Mouse (Mus musculus): ENCODE measurements at regions not wholly inside any gene's neighbourhood (a gene's known extent, or its start where the extent isn't known, plus 50 kb on each side); places are given as distances from the start of the nearest gene placed in this dataset.

DNA sequence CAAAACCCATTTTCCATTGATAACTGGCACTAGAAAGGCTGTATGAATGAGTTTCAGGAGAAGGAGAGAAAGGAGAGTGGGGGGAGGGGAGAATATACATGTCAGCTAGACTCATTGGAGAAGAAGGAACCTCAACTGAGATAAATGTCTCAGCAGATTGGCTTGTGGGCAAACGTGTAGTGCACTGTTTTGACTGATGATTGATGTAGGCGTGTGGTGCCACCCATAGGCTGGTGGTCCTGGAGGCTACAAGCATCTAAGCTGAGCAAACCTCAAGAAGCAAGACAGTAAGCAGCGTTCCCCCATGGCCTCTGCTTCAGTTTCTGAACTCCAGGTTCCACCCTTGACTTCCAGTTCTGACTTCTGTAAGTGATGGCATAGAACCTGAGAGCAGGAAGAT is 121.8 kb upstream of the Rbms1 start:
- no peak for DNase-seq (ENCODE audit: low spot score)

DNA sequence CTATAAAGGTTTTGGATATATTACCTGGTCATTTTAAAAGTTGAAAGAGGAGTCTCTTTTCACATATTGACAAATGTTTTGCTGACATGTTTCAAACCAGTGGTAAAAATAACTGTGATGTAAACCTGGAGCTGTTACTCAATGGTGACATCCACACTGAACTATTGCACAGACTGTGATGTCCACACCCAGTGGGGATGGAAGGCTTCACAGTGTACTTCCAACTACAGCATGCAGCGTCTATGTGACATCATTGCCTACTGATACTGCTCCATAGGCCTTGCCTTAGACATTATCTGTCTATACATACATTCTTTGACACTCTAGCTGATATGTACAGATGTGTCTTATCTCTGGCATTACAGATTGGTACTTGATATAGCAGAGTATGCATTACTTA is 120.1 kb upstream of the Rbms1 start:
- DNase-seq (ENCODE audit: low spot score) = no peak

DNA sequence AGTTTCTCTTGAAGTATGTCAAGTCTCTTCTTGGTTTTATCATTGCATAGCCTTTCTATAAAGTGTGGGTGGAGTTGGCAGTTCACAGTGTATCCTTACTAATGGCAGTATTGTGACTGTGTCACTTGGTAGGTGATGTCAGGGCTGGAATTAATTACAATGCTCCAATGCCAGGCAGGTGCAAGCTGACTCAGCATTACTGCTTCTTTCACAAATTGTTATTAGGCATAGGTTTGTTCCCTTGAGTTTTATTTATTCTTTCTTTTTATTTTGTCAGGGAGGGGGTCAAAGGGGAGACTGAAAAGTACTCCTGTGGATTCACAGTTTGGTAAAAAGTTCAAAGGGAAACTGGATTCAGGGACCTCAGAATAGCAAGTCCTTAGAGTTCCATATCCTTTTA is 119.6 kb upstream of the Rbms1 start:
- no peak for DNase-seq (ENCODE audit: low spot score)

DNA sequence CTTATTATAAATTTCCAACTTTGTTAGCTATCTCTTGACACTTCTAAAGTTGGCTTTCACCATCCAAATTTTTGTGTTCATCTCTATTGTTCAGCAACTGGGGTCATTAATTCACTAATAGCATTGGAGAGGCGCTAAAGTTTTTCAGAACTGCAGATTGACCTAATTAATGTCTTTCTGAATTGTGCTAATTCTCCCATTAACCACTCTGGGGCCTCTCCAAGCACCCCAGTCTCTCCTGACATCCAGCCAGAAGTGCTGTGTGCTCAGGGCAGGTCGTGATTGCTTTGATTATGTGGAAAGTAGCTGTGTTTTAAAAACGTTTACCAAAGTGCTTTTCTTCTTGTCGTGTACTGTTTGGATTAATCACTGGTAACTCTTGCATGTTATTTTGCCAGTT is 117.0 kb upstream of the Rbms1 start:
- DNase-seq (ENCODE audit: low spot score) = no peak

DNA sequence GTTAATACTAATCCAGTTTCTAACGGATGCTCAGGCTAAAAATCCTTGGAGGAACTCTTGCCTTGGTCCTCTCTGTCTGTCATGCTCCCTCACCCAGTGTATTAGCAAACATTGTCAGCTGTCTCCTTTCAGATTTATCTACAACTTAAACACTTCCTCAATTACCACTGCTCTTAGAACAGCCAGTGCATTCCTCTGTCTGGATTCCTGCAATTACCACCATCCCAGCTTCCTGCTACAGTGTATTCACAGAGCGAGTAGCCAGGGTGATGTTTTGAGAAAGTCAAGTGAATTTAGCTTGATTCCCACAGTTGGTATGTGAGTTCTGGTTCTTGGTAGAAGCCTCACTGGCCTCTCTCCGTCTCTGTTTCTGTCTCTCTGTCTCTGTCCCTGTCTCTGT is 108.0 kb upstream of the Rbms1 start:
- no peak for DNase-seq (ENCODE audit: low spot score)

DNA sequence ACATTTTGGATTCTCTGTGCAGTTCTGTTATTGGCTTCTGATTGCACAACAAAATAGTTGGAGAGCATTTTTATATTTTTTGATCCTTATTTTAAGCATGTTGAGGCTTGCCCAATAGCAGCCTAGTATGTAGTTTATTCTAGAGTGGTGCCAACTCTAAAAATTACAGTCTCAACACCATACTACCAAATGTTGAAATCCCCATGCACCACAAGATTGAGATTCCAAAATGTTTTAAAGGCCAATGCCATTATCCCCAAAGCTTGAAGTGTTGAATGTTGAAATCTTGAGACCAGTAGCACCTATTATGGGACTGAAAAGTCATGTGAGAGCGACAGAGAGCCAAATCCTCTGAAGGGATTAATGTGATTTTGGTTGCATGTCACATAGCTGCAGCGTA is 104.9 kb upstream of the Rbms1 start:
- no peak for DNase-seq (ENCODE audit: low spot score)

DNA sequence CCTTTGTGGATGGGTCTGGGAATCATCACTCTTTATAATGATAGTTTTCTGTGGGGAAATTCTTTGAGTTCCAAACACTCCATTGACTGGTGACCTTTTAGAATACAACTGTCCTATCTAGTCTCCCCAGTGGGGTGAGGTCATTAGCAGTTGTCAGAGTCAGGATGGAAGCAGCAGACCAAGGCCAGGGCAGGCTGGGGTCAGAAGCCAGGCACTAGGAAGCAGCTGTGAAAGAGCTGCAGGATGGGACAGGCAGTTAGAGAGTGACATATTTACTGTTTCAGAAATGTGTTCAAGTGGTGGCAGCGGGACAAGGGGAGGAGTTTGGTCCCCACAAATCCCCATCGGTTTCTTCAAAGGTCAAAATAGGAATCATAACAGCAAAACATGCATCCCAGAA is 99.1 kb upstream of the Rbms1 start:
- no peak for DNase-seq (ENCODE audit: low spot score)

DNA sequence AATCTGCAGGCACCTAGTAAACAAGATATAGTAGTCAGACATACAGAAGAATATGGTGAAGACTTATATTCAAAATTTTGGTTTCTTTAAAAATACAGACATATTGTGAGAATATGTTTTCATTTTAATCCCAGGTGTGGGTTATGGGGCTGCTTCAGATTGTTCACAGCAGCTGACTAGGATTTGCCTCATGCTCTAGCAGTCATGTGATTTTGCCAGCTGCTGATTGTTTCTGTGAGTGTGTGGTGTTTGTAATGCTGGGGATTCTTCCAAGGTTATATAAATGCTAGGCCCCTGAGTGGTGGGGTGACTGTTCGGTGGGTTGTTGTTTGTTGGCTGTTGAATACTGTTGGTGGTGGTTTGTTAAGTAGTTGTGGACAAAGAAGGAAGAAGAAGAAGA is 97.9 kb upstream of the Rbms1 start:
- DNase-seq (ENCODE audit: low spot score) = no peak

DNA sequence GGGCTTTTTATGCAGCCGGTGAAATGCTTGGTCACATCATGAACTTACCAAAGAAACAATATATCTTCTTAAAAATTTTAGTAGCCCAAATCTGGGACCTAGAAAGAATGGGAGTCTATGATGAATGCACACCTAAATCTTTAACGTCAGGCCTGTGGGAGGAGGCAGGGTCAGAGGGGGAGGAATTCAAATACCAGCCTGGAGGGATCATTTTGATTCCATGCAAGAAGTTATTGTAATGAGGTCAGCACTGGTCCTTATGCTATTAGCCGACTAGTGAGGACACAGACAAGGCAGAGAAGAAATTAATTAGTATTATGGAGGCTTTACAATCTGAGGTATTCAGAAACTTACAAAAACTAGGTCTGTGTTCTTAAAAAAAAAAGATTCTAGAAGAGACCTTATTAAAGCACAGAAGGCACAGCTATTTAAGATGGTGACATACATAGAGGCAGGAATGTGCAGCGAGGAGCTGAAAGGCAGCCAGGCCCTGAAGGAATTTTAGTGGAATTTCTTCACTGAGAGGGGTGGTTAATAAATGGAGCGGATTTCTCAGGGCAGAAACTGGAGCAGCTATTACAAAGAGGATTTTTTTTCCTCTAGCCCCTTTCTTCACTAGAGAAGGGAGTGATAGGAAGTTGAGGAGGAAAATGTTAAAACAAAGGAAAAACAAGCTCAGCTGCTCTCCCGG is 95.7 kb upstream of the Rbms1 start:
- DNase-seq (ENCODE audit: low spot score) = no peak

DNA sequence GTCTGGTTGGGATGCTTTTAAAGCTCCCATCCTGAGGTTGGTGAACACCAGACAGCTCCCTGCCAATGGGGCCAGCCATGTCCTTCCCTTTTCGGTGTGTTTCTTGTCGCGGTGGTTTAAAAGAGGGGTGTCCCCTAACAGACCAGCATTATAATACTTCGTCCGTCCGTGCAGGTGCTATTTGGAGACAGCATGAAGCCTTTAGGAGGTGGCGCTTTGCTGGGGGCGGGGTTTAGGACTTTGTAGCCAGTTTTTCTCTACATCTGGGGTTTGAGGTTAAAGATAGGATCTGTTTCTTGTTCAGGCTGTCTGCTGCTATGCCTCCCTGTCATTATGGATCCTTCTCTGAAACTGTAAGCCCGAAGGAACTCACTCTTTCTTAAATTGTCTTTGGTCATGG is 89.3 kb upstream of the Rbms1 start:
- DNase-seq (ENCODE audit: low spot score) = no peak

DNA sequence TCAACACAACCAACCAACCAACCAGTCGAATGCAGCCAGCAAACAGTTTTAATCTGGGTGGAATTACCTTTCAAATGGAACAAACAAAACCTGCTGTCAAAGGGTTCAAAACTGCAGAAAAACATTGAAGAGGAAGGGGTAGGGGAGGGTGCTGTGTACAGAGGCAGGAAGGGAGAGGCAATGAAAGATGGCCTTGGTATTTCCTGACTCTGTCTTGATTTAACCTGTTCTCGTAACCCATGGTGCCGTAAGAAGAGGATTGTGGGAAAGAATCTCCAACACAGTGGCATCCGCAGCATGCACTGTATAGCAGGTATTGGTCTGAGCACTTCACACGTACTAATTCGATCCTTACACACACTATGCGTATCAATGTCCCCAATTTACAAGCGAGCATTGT is 88.8 kb upstream of the Rbms1 start:
- no peak for DNase-seq (ENCODE audit: low spot score)

DNA sequence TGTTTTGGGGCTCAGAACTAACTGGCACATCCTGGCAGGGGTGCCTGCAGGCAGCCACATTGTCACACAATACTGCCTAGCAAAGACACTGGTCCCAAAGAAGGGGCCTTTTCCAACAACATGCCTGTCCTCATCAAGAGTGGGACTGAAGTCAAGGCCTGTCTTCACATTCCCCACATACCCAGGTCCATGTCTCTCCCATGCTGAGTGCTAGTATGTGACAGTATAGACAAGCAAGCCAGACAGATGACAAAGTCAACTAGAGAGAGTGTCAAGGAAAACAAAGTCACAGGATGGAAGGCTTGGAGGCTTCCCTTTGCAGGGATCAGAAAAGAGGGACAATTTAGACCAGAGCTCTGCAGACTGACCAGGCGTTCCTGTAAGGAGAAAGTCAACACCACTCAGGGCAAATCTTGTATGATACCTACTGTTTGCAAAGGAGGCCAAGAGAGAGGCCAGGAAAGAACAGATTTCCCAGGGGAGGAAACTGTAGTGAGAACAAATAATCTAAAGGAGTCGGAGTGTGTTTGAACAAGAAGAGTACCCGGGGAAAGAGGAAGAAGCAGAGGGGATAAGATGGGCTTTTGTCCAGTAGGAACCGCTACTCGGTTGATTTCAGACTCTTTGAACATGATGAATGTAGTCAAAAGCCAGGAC is 83.2 kb upstream of the Rbms1 start:
- no peak for DNase-seq (ENCODE audit: low spot score)

DNA sequence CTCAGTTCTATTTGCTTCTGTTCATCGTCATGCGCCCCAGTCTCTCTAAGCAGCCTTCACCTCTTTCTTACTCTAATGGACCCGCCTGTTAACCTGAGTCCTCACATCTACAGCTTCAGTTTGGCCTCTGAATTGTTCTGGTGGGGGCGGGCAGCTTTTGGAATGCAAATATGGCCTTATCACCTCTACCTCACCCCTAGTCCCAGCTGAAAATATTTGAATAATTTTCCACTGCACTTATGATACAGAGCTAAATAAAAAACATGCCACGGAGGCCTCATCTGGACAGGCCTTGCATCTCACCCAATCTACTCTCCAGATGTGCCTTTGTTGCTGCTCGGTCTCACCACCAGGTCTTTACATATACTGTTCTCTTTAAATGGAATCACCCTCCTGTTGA is 82.5 kb upstream of the Rbms1 start:
- DNase-seq (ENCODE audit: low spot score) = no peak

DNA sequence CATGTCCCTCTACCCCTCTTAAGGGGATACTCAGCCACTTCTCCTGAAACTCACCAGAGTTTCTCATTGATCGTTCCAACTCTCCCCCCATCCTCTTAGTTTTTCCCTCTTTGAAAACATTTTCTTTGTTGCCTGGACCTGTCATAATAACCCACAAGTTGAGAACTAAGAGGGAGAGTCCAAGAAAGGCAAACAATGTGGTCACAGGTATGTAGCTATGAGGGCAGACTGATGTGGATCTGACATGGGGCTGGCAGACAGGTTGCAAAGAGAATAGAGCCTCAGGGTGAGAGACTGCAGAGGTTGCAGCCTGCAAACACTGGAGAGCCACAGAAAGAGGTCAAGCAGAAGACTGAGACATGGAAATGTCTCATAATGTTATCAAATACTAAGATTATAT is 69.9 kb upstream of the Rbms1 start:
- no peak for DNase-seq (ENCODE audit: low spot score)

DNA sequence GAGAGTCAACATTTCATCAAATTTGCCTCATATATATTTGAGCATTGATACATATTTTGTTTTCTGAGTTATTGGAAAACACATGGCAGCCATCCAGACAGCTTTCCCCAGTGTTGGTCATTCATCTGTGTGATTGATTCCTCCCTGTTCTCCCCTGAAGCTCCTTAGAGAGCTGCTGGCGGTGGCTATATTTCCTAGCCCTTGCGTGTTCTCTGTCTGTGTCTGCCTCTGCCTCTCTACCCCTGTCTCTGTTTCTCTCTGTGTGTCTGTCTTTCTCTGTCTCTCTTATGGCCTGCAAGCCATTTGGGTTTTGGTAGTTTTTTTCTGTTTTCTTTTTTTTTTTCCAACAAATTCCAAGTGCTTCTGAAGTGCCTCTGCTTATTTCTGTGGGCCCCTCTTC is 66.7 kb upstream of the Rbms1 start:
- no peak for DNase-seq (ENCODE audit: low spot score)

DNA sequence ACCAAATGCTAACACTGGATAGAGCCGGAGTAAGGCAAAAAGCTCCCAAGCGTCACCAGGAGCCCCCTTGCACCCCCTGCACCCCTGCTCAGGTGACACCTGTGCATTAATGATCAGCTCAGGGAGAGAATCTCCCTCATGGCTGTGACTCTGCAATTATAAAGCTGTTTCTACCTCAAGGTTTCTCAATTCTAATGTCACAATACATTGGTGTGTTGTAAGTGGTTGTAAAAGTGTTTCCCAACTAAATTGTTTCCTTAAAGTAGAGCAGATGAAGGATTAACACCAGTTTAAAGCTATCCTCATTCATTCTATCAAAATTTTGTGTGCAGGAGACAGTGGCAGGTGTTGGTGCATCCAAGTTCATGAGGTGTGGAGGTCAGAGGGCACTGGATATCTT is 65.6 kb upstream of the Rbms1 start:
- DNase-seq (ENCODE audit: low spot score) = no peak

DNA sequence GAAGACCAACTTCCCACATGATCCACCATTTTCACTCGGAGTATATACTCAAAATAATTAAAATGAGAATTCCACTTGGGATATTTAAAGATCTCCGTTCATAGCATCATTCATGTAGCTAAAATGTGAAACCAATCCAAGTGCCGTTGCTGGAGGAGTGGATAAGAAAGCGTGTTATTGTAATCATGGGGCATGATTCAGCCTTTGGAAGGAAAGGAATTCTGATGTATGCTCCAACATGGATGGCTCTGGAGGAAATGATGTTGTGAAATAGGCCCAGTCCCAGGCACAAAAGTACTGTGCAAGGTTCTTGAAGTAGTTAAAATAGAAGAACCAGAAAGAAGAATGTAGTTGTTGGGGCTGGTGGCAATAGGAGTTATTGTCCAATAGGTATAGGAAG is 64.7 kb upstream of the Rbms1 start:
- no peak for DNase-seq (ENCODE audit: low spot score)

DNA sequence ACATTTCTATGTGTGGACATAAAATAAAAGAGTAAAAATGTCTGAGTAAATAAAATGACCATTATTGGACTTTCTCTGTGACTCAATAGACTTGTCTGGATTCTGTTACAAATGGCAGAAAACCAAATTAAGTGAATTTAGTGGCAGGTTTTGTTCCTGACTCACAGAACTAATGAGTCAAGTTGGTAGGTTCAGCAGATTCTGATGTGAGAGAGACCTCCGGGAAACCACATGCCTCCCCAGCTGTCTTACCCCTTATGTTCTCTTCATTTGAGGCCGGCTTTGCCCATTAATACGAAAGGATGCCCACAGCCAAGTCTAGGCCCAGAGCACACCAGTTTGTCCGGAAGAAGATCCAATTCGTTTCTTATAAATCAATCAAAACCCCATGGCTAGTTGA is 59.4 kb upstream of the Rbms1 start:
- no peak for DNase-seq (ENCODE audit: low spot score)

DNA sequence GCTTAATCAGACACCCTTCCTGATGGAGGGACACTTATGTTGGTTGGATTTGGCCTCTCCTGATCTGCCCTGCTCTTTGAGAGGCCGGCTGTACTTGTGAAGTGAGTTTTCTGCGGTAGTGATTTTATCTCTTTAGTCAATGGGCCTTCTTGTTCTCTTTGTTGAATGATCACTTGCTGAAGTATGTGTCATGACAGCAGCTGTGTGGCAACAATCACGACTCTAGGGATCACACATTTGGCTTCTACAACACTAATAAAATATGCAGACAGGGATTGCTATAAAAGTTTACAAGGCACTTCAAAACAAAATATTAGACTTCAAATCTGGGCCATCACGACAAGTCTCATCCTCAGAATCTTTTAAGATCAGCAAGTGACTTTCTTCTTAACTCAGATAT is 57.8 kb upstream of the Rbms1 start:
- DNase-seq (ENCODE audit: low spot score) = no peak

DNA sequence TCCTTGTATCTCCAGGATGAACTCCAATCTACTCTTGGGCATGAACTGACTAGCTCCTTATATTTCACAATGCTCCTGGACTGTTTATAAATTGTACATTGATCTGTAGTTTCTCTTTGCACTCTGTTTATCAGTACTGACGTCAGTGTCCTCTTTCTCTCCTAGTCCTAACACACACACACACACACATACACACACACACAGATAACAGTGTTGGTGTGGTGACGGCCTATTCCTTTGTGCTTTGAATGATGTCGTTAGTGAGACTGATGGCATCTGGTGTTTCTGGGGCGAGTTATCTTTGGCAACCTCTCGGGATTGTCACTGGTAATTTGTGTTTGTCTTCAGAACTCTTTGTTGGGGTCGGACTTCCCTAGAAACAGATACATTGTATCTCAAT is 50.0 kb upstream of the Rbms1 start:
- DNase-seq (ENCODE audit: low spot score) = no peak
